Mouse (Mus musculus): ENCODE measurements around the gene Pirb.

- no peak for TF ChIP-seq CTCF (conservative IDR thresholded peaks at IDR 0.05; ENCODE audit: insufficient read depth, insufficient read length, low read depth, low read length)
- no peak for TF ChIP-seq POLR2A (IDR thresholded peaks at IDR 0.05; ENCODE audit: low read depth, low read length)
These were observed 36.2 kb downstream of the Pirb start for GRCm38 (mm10) chr7:3683908-3684550.

Measured in kidney, adult 2 months (tissue).